Mouse (Mus musculus): ENCODE data around the gene Ubc. TPM values are rescaled to one million over a fixed set of nuclear protein-coding genes. Genes with fewer than 3 reads are reported as not detected.
"Not testable (repeated sequence)": the region's sequence is repeated elsewhere in the genome, so short reads cannot be mapped to it uniquely, and the experiment has no call there.

The Ubc gene
- total RNA-seq, 2 experiments from 2014 or later, result 1,764 to 2,031 TPM

- DNase-seq (ENCODE audit: low spot score), result peak; percentile 59
Measured at GRCm38 (mm10) chr5:125404903-125405545, 15.0 kb upstream of the Ubc start.

- no peak for DNase-seq (ENCODE audit: low spot score)
Measured at GRCm38 (mm10) chr5:125404536-125404902, 14.5 kb upstream of the Ubc start.

GRCm38 (mm10) chr5:125403481-125404465 is 13.8 kb upstream of the Ubc start:
- peak; percentile 63 for DNase-seq (ENCODE audit: low spot score)

- DNase-seq (ENCODE audit: low spot score), result no peak
Measured at GRCm38 (mm10) chr5:125402991-125403390, 13.0 kb upstream of the Ubc start.

- DNase-seq (ENCODE audit: low spot score), result no peak
Measured at GRCm38 (mm10) chr5:125402476-125402875, 12.5 kb upstream of the Ubc start.

- DNase-seq (ENCODE audit: low spot score), result no peak
Measured at GRCm38 (mm10) chr5:125400903-125401302, 10.9 kb upstream of the Ubc start.

GRCm38 (mm10) chr5:125395008-125395407 is 5.0 kb upstream of the Ubc start:
- DNase-seq (ENCODE audit: low spot score), result no peak

GRCm38 (mm10) chr5:125393622-125394603 is 3.9 kb upstream of the Ubc start:
- peak; percentile 80 for DNase-seq (ENCODE audit: low spot score)

- DNase-seq (ENCODE audit: low spot score), result peak; percentile 99
Measured at GRCm38 (mm10) chr5:125392977-125393621, 3.1 kb upstream of the Ubc start.

- DNase-seq (ENCODE audit: low spot score), result no peak
Measured at GRCm38 (mm10) chr5:125392618-125392976, 2.6 kb upstream of the Ubc start.

GRCm38 (mm10) chr5:125392176-125392575 is 2.2 kb upstream of the Ubc start:
- not testable (repeated sequence) for DNase-seq (ENCODE audit: low spot score)

- peak; percentile 88 for DNase-seq (ENCODE audit: low spot score)
Measured at GRCm38 (mm10) chr5:125391609-125392008, 1.6 kb upstream of the Ubc start.

- peak; percentile 33 for DNase-seq (ENCODE audit: low spot score)
Measured at GRCm38 (mm10) chr5:125390906-125391477, 990 bp upstream of the Ubc start.

GRCm38 (mm10) chr5:125389131-125389578 is 847 bp downstream of the Ubc start, which contains the start of gene Gm10382:
Gene Gm10382 (plus strand): TSS chr5:125389322.
- peak; percentile 83 for DNase-seq (ENCODE audit: low spot score)

- no peak for DNase-seq (ENCODE audit: low spot score)
Measured at GRCm38 (mm10) chr5:125388358-125389092, 1.5 kb downstream of the Ubc start.

GRCm38 (mm10) chr5:125387295-125387694 is 2.7 kb downstream of the Ubc start:
- DNase-seq (ENCODE audit: low spot score), result not testable (repeated sequence)

- no peak for DNase-seq (ENCODE audit: low spot score)
Measured at GRCm38 (mm10) chr5:125385215-125385940, 4.6 kb downstream of the Ubc start.

GRCm38 (mm10) chr5:125384512-125385214 is 5.3 kb downstream of the Ubc start:
- peak; percentile 44 for DNase-seq (ENCODE audit: low spot score)

All from gastrocnemius, adult 18-20 months (tissue).